Mouse (Mus musculus) brain, embryonic 18.5 days (tissue): Measurements from ENCODE around the gene Pctp.

ENCODE experiments used
- DNase-seq: peaks from one replicate; pipeline ENCODE4 v3.0.0-alpha.2; 2012; ENCODE audit warnings: low read depth, low spot score

Pctp gene

DNA sequence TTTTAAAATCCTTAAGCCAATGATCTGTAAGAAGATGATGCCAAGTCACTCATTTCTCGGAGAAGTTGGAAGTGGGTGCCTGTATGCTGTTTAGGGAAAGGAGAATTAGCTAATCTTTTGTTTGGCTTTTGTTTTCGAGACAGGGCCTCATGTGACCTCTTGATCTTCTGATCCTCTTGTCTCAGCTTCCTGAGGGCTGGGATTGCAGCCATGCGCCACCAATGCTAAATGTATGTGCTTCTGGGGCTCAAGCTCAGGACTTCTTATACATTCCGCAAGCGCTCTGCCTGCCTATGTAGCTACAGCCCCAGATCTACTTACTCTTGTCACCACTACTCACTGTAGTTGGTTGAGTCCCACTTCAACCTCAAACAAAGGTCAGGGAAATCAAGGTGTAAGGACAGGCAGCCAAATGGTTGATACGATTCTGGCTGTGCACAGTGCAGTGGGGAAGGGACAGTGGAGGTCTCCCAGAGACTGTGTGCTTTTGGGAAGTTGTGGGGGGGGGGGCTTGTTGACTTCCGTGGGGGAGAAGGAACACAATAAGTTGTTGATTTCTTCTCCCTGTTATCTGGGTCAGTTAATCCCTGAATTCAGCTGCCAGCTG lies 24.8 kb downstream of the Pctp start:
- DNase-seq: no peak

DNA sequence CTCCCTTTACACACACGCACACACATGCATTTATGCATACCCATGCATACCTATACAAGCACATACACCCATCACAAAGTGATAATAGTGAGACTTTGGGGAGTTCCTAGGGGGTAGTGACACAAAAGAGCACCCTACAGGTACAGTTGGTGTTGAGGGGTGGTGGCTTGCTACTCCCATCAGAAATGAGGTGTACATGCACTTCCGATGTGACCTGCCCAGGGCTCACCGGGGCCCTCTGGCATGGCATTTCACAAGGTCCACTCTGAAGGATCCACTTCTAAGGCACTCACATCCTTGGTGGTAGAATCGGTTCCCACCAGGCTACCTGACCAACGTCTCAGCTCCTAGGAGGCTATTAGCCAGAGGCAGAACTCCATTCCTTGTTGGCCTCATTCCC lies 26.3 kb downstream of the Pctp start:
- no peak for DNase-seq

- DNase-seq: no peak
Measured at GRCm38 (mm10) chr11:89971296-89971695, 31.4 kb downstream of the Pctp start.

DNA sequence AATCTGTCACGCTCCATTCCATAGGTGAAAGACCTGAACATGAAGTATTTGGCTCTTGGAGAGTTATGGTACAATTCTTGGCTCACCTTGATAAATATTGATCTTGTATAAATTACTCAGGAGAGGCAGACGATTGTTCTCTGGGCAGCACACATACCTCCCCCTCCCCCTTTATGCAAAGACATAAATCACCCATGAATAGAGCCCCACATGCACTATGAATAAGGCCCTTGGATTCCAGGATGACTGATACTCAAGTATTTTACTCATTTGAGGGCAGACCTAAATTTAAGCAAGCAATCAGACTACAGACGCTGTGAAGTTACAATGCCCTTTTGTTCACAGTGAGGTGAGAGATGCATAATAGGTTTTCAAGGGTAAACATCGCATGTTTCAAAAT lies 32.0 kb downstream of the Pctp start:
- no peak for DNase-seq

- DNase-seq: no peak
Measured at GRCm38 (mm10) chr11:89969131-89969530, 33.6 kb downstream of the Pctp start.

DNA sequence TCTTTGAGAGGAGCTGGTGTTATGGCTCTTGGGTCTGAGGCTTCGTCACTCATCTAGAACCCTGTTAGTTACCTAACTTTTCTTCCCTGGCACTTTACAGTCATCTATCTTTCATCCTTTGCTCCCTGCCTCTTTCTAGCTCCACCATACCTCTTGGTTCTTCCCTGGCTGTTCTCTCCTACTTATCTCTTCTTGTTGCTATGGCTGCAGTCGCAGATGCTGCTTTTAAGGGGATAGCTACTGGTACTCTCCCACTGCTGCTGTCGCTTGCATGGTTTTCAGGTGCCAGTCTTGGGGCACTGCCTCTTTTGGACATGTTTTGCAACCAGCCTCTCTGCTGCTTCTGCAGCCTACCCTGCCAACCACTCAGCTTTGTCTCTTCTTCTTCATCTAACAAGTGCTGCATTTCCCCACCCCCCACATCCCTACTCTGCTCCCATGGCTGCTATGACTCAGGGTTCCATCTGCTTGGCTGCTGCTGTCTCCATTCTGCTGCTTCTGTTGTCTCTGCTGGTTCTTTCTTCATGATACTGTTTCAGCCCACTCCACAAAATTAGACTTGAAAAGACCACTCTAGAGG lies 51.9 kb downstream of the Pctp start:
- DNase-seq: no peak

- no peak for DNase-seq
Measured at GRCm38 (mm10) chr11:89947806-89948205, 54.9 kb downstream of the Pctp start.

GRCm38 (mm10) chr11:89945159-89945558 lies 57.5 kb downstream of the Pctp start:
- no peak for DNase-seq

DNA sequence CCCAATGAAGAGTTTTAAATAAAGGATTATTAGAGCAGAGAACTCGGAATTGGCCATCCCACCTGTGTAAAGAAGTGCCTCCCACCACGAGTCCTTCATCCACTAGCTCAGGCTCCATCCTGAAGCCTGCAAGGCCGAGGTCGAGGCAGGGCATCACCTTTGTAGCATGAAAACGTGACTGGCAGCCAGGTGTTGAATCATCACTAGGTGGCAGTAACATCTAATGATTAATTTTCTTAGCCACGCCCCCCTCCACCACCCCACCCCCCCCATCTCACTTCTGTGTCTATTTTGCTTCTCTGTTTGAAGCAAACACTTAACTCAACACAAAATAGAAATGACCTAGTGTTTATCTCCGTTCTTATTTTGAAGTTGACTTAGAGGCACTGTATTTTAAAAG lies 65.5 kb downstream of the Pctp start:
- no peak for DNase-seq
